Comparison of ENCODE assay signal across 10 mouse cellular contexts in genomic region chr12:16391630-16392269, GRCm38 (mm10).
DNase-seq lines count a peak whose midpoint lies in the region; ATAC-seq lines count a peak whose summit lies in the region.
"Had no signal": no experiment of that assay in that cellular context is flagged by ENCODE, and none has a peak within 500 bp of the region (broad histone marks: within the 10 kb centered on the region; RNA-seq: fewer than 3 reads in every experiment).

No protein-coding gene starts in this region.

- peak overlapping the region; percentile 78 to 86 for H3K27ac ChIP-seq in heart, embryonic 14.5 days (replicated peaks in 1 of 2; ENCODE audit: control insufficient read depth in 1 of 2, insufficient read depth in 1 of 2, low read depth in 2 of 2, low read length in 2 of 2)
- H3K27ac ChIP-seq: midbrain, embryonic 12.5 days had no signal

- H3K9ac ChIP-seq in heart, embryonic 14.5 days (ENCODE audit: low read length) = no peak overlapping the region
- H3K9ac ChIP-seq: midbrain, embryonic 12.5 days had no signal

- no peak overlapping the region for H3K4me3 ChIP-seq in heart, embryonic 14.5 days (ENCODE audit: control insufficient read depth in 1 of 2, insufficient read depth in 1 of 2, low read depth in 1 of 2, low read length in 2 of 2)
- H3K4me3 ChIP-seq: midbrain, embryonic 12.5 days had no signal

- H3K4me1 ChIP-seq in heart, embryonic 14.5 days (ENCODE audit: control insufficient read depth in 2 of 2, insufficient read depth in 2 of 2, low read length in 2 of 2) = peaks cover 7 to 14% of the 10 kb centered on the region in 2 experiments
- H3K4me1 ChIP-seq: midbrain, embryonic 12.5 days had no signal

- no peaks in the 10 kb centered on the region for H3K27me3 ChIP-seq in heart, embryonic 14.5 days (ENCODE audit: control insufficient read depth, insufficient read depth, low read length)
- H3K27me3 ChIP-seq: midbrain, embryonic 12.5 days had no signal

- H3K36me3 ChIP-seq in heart, embryonic 14.5 days (ENCODE audit: control insufficient read depth, insufficient read depth, low read length) = no peaks in the 10 kb centered on the region
- H3K36me3 ChIP-seq: midbrain, embryonic 12.5 days had no signal

- H3K4me2 ChIP-seq in heart, embryonic 14.5 days (ENCODE audit: low read length) = no peak overlapping the region
- H3K4me2 ChIP-seq: midbrain, embryonic 12.5 days had no signal

- DNase-seq in heart, postnatal 14 days = no peak
- DNase-seq in MN1 (ENCODE audit: low spot score) = peak; percentile 34
- peak; percentile 49 to 79 for DNase-seq in frontal cortex, adult 2 months (ENCODE audit: extremely low spot score in 1 of 2, low spot score in 1 of 2)
- DNase-seq in left cerebral cortex, adult 9 months (ENCODE audit: low spot score in 2 of 2) = peak; percentile 18 to 71
- no peak for DNase-seq in natural killer cell, adult 2 months (ENCODE audit: low spot score in 2 of 2)
- DNase-seq in neural tube, embryonic 10.5 days (ENCODE audit: extremely low spot score, low spot score) = no peak
- DNase-seq: adrenal gland, postnatal 36 days; thymus, adult 2 months had no signal

- H3K9me3 ChIP-seq in heart, embryonic 14.5 days (ENCODE audit: control insufficient read depth, low read length) = no peaks in the 10 kb centered on the region
- H3K9me3 ChIP-seq: midbrain, embryonic 12.5 days had no signal

- 12% methylated on average over 5 of the region's 5 CpGs for WGBS in heart, embryonic 14.5 days

- intact Hi-C loops in heart, postnatal 14 days (cut with DNase I) = no loop called here

- peak; percentile 51; the same call in 1 of the 2 replicates for ATAC-seq in heart, embryonic 14.5 days (ENCODE audit: insufficient number of reproducible peaks, insufficient read depth, low FRiP score, low read depth)

Comparison
In these comparisons a context has a peak if more than half of its experiments do, and no peak if none do; other contexts are left out.
1. DNase-seq: peak in MN1 (single experiment), frontal cortex, adult 2 months (2 of 2) and left cerebral cortex, adult 9 months (2 of 2); none in heart, postnatal 14 days (0 of 2), natural killer cell, adult 2 months (0 of 2) and neural tube, embryonic 10.5 days (single experiment).